Mouse (Mus musculus) effector memory CD4-positive, alpha-beta T cell, adult 7 months (primary cell): ENCODE data around the gene Cxcl10. TPM values are rescaled to one million over a fixed set of nuclear protein-coding genes. Genes with fewer than 3 reads are reported as not detected.

Experiments used
- polyA plus RNA-seq: library from polyadenylated mRNA; unstranded; fragments of 100-300 nt; shearing (Covaris generic); gene quantifications from one replicate; pipeline ENCODE4 v1.2.1, GENCODE M21; 2017

Cxcl10 gene
- polyA plus RNA-seq: 88.8 TPM

GRCm38 (mm10) chr5:92348794-92349413, at the start of gene Cxcl10:
Gene Cxcl10 (minus strand): TSS chr5:92348889.

GRCm38 (mm10) chr5:92331635-92332338, 16.9 kb downstream of the Cxcl10 start, which contains the start of gene Art3:
Gene Art3 (plus strand): TSS chr5:92331827.

GRCm38 (mm10) chr5:92327929-92328328, 20.8 kb downstream of the Cxcl10 start, which contains the start of gene Cxcl9:
Gene Cxcl9 (minus strand): TSS chr5:92328079.

GRCm38 (mm10) chr5:92309681-92310511, 38.8 kb downstream of the Cxcl10 start, which contains the start of gene Sdad1:
Gene Sdad1 (minus strand): TSS chr5:92310479.

Other genes with a start within 250 kb of the Cxcl10 start
- 44.1 TPM for gene Uso1, start 211.0 kb downstream of the Cxcl10 start, polyA plus RNA-seq
- not detected for gene U90926, start 133.5 kb downstream of the Cxcl10 start, polyA plus RNA-seq
- 0.17 TPM for gene Ppef2, start 92.6 kb downstream of the Cxcl10 start, polyA plus RNA-seq
- gene Naaa, start 70.7 kb downstream of the Cxcl10 start, polyA plus RNA-seq: 15.2 TPM
- 51.3 TPM for gene Sdad1, start 38.4 kb downstream of the Cxcl10 start, polyA plus RNA-seq
- not detected for gene Cxcl9, start 20.8 kb downstream of the Cxcl10 start, polyA plus RNA-seq
- gene Art3, start 17.1 kb downstream of the Cxcl10 start, polyA plus RNA-seq: 2.8 TPM
- 44.4 TPM for gene Nup54, start 86.3 kb upstream of the Cxcl10 start, polyA plus RNA-seq
- gene Scarb2, start 157.9 kb upstream of the Cxcl10 start, polyA plus RNA-seq: 22.7 TPM
- gene Fam47e, start 206.2 kb upstream of the Cxcl10 start, polyA plus RNA-seq: not detected